Mouse (Mus musculus) small intestine, adult 2 months (tissue): ENCODE measurements around the gene Gm853. TPM values are rescaled to one million over a fixed set of nuclear protein-coding genes. Genes with fewer than 3 reads are reported as not detected.

Experiments used
- H3K27ac ChIP-seq: fragments of 200-500 bp; 2 replicates; pipeline ENCODE4 v1.5.1; 2012; ENCODE audit warnings: low read depth, low read length, control low read depth, inconsistent platforms; ENCODE audit not compliant: insufficient read depth
- H3K27me3 ChIP-seq: fragments of 200-500 bp; 2 replicates; pipeline ENCODE4 v1.6.1; 2012; ENCODE audit warnings: mild to moderate bottlenecking, moderate library complexity, low read length, inconsistent platforms; ENCODE audit not compliant: control insufficient read depth, insufficient read depth
- H3K36me3 ChIP-seq: fragments of 200-500 bp; 2 replicates; pipeline ENCODE4 v1.6.1; 2012; ENCODE audit warnings: mild to moderate bottlenecking, low read length, control low read depth, inconsistent platforms; ENCODE audit not compliant: control insufficient read depth, insufficient read depth
- H3K4me1 ChIP-seq: fragments of 200-500 bp; 2 replicates; pipeline ENCODE4 v1.6.1; 2012; ENCODE audit warnings: low read length, inconsistent platforms, mixed read lengths; ENCODE audit not compliant: control insufficient read depth, insufficient read depth, insufficient read length
- H3K4me3 ChIP-seq: fragments of 200-500 bp; 2 replicates; pipeline ENCODE4 v1.5.1; 2012; ENCODE audit warnings: low read depth, mild to moderate bottlenecking, control low read depth, inconsistent platforms, low read length, moderate library complexity
- CTCF ChIP-seq: fragments of 200-500 bp; IDR thresholded peaks from 2 replicates; pipeline ENCODE4 v1.5.1; 2012; ENCODE audit warnings: low read depth, mild to moderate bottlenecking, control low read depth, inconsistent platforms, low read length, moderate library complexity, mixed read lengths; ENCODE audit not compliant: insufficient replicate concordance, insufficient read length; ENCODE audit errors: extremely low read depth
- POLR2A ChIP-seq: fragments of 200-500 bp; IDR thresholded peaks from 2 replicates; pipeline ENCODE4 v1.6.1; 2012; ENCODE audit warnings: low read depth, mild to moderate bottlenecking, control low read depth, inconsistent platforms, low read length, moderate library complexity
- WGBS: fragments of 180-500 bp; shearing (Covaris S2); methylation state at CpG from one replicate; pipeline ENCODE4 v1.1.7; 2018; 5-methylcytosine and 5-hydroxymethylcytosine counted together
- polyA plus RNA-seq: library from polyadenylated mRNA; depleted of rRNA; stranded (reverse); fragments of >200 nt; gene quantifications from 2 replicates; pipeline ENCODE4 v1.2.3, GENCODE M21; 2012

Gene Gm853
- polyA plus RNA-seq, 1 experiment: not detected

- peaks cover 14% of the 10 kb centered on the region; the same call in 1 of the 2 replicates for H3K4me1 ChIP-seq
- WGBS: 82% methylated on average over 7 of the region's 7 CpGs
- H3K4me3 ChIP-seq: no peak overlapping the region
- no peak overlapping the region for H3K27ac ChIP-seq
- H3K36me3 ChIP-seq: no peaks in the 10 kb centered on the region
- TF ChIP-seq CTCF (no peak), POLR2A (no peak)
- no peaks in the 10 kb centered on the region for H3K27me3 ChIP-seq
These were observed 41.1 kb downstream of the Gm853 start for GRCm38 (mm10) chr4:130180909-130181602.

DNA sequence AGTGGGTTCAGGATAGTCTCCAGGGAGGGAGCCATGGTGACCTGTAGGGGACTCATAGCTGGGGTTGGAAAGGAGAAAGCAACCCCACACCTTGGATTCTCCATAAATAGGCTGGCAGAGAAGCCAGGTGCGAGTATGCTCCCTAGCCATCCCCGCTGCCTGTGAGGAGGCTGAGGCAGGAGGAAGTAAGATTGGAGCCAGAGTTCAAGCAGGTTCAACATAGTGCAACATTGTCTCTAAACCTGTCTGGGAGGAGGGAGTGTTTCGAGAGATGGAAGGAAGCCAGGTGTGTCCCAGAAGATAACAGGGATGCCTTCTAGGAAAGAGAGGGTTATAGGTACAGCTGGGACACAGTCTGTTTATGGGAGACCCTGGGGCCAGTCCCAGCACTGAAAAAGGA is 42.3 kb downstream of the Gm853 start:
- H3K4me3 ChIP-seq: no peak overlapping the region
- 22% methylated on average over 3 of the region's 3 CpGs for WGBS
- TF ChIP-seq POLR2A (no peak), CTCF (no peak)
- H3K27me3 ChIP-seq: no peaks in the 10 kb centered on the region
- H3K27ac ChIP-seq: no peak overlapping the region
- H3K36me3 ChIP-seq: no peaks in the 10 kb centered on the region
- H3K4me1 ChIP-seq: peaks cover 24% of the 10 kb centered on the region

DNA sequence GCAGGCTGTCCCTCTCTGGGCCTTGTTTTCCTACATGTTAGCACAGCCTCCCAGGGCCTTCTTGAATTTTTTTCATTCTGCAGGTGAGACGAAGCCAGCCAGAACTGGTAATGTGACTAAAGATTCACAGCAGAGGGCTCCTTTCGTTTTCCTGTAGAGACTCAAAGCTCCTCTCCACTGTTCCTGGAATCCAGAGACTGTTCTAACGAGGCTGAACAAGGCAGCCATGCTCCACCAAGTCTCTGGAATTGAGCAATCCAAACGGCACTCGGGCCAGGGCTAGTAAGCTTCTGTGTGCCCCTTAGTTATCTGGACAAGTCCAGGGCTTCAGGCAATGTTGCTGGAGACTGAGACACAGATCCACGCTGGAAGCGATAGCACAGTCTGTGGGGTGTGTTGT is 44.7 kb downstream of the Gm853 start:
- Histone ChIP-seq H3K4me1 (peaks cover 37% of the 10 kb centered on the region), H3K27ac (no peak overlapping the region), H3K4me3 (no peak overlapping the region), H3K27me3 (no peaks in the 10 kb centered on the region), H3K36me3 (no peaks in the 10 kb centered on the region)
- TF ChIP-seq CTCF (no peak), POLR2A (no peak)
- WGBS: 64% methylated on average over 7 of the region's 7 CpGs

GRCm38 (mm10) chr4:130177087-130177486 is 45.1 kb downstream of the Gm853 start:
- Histone ChIP-seq H3K27ac (no peak overlapping the region), H3K27me3 (no peaks in the 10 kb centered on the region), H3K4me3 (no peak overlapping the region), H3K4me1 (peaks cover 40% of the 10 kb centered on the region), H3K36me3 (no peaks in the 10 kb centered on the region)
- WGBS: 32% methylated on average over 4 of the region's 4 CpGs
- TF ChIP-seq POLR2A (no peak), CTCF (no peak)

- 45% methylated on average over 5 of the region's 5 CpGs for WGBS
- Histone ChIP-seq H3K4me1 (peaks cover 40% of the 10 kb centered on the region), H3K4me3 (no peak overlapping the region), H3K27me3 (no peaks in the 10 kb centered on the region), H3K36me3 (0 out of 2 replicates have a peak, but pooled peaks cover 2% of the 10 kb centered on the region), H3K27ac (no peak overlapping the region)
- no peak for TF ChIP-seq POLR2A
- TF ChIP-seq CTCF: no peak
These were observed 46.0 kb downstream of the Gm853 start for GRCm38 (mm10) chr4:130176156-130176720.

DNA sequence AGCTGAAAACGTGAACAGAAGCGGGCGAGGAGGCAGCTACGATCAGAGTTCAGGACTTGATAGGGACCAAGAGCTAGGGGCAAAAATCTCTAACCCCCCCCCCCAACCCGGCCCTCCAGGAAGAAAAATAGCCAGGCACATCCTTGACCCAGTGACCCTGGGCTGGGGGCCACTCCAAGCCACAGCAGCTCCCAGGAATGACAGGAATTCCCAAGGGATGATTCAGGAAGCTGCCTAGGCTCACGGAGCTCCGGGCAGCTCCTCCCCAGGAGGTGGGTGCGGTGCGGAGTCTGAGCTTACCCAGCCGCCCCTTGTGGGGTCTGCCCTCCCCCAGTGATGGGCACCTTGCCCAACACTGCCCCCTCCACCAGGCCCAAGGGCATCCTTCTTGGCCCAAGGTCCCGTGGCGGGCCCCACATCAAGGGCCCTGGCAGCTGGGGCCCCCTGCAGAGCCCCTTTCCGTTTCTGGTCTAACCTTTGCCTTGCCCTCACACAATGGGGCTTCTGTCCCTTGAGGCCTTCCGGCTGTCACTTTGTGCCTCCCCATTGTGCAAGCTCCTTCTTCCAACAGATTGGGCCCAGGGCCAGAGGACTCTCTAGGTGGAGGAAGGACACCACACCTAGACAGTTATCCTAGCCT is 47.0 kb downstream of the Gm853 start, which contains the start of gene Tinagl1:
Gene Tinagl1 (minus strand): TSS at position 51 of the 640 bp plus-strand sequence.
- Histone ChIP-seq H3K27ac (peak within 1 kb of the TSS; percentile 84), H3K27me3 (no peaks in the 10 kb centered on the region), H3K4me3 (peak within 1 kb of the TSS; percentile 60), H3K36me3 (peaks cover 2% of the 10 kb centered on the region; the same call in 1 of the 2 replicates), H3K4me1 (peaks cover 39% of the 10 kb centered on the region)
- WGBS: 3% methylated on average over 14 of the region's 14 CpGs
- TF ChIP-seq POLR2A (no peak), CTCF (no peak)

GRCm38 (mm10) chr4:130174335-130175031 is 47.7 kb downstream of the Gm853 start:
- Histone ChIP-seq H3K4me3 (peak overlapping the region; percentile 60), H3K27ac (peak overlapping the region; percentile 84), H3K4me1 (peaks cover 42% of the 10 kb centered on the region), H3K27me3 (no peaks in the 10 kb centered on the region), H3K36me3 (peaks cover 2% of the 10 kb centered on the region; the same call in 1 of the 2 replicates)
- TF ChIP-seq CTCF: no peak
- TF ChIP-seq POLR2A: peak; percentile 52; the same call in 1 of the 2 replicates
- WGBS: 3% methylated on average over 25 of the region's 25 CpGs
